Mouse (Mus musculus): ENCODE results near the gene Schip1.

GRCm38 (mm10) chr3:68262304-68262703, 197.7 kb downstream of the Schip1 start:
- TF ChIP-seq CTCF (IDR thresholded peaks at IDR 0.05; ENCODE audit: insufficient read depth, low read length) = no peak
- TF ChIP-seq POLR2A (IDR thresholded peaks at IDR 0.05; ENCODE audit: borderline replicate concordance, extremely low read depth, low read depth, low read length) = no peak

All from lung, adult 2 months (tissue).